Mouse (Mus musculus) activated CD4-positive, CD25-positive, alpha-beta regulatory T cell, adult 9 weeks (primary cell): ENCODE data around the gene Nr1h4. TPM values are rescaled to one million over a fixed set of nuclear protein-coding genes. Genes with fewer than 3 reads are reported as not detected.

Experiments used
- polyA plus RNA-seq: library from polyadenylated mRNA; unstranded; fragments of 100-300 nt; shearing (Covaris generic); gene quantifications from one replicate; pipeline ENCODE4 v1.2.1, GENCODE M21; 2017

The Nr1h4 gene
- polyA plus RNA-seq, result not detected

GRCm38 (mm10) chr10:89532929-89533727 lies at the start of gene Nr1h4:
Gene Nr1h4 (minus strand): TSS chr10:89533585.

GRCm38 (mm10) chr10:89443623-89444151 lies 89.7 kb downstream of the Nr1h4 start, which contains the start of gene Gas2l3:
Gene Gas2l3 (minus strand): TSS chr10:89443967.

Other genes starting within 250 kb of the Nr1h4 start
- not detected for gene Ano4, start 188.8 kb downstream of the Nr1h4 start, polyA plus RNA-seq
- gene Gas2l3, start 89.6 kb downstream of the Nr1h4 start, polyA plus RNA-seq, result 1.8 TPM
- not detected for gene Slc17a8, start 87.7 kb upstream of the Nr1h4 start, polyA plus RNA-seq
- gene Scyl2, start 152.7 kb upstream of the Nr1h4 start, polyA plus RNA-seq, result 21.3 TPM
- gene Actr6, start 198.7 kb upstream of the Nr1h4 start, polyA plus RNA-seq, result 31.9 TPM
- gene Uhrf1bp1l, start 211.4 kb upstream of the Nr1h4 start, polyA plus RNA-seq, result 24.2 TPM